Mouse (Mus musculus) adrenal gland, adult 2 months (tissue): ENCODE results near the gene Trim46. TPM values are rescaled to one million over a fixed set of nuclear protein-coding genes. Genes with fewer than 3 reads are reported as not detected.

Experiments used
- microRNA-seq, 2 experiments: library from miRNA; unstranded; fragments of <30 nt; microRNA quantifications; one replicate each; pipeline ENCODE4 v1.2.0; 2021
- polyA plus RNA-seq: library from polyadenylated mRNA; depleted of rRNA; stranded (reverse); fragments of >200 nt; gene quantifications from 2 replicates; pipeline ENCODE4 v1.2.3, GENCODE M21; 2012; rRNA removed
- total RNA-seq, 2 experiments: library from RNA; stranded (reverse); gene quantifications; 2 replicates each; pipeline ENCODE4 v1.2.3; 2021

Gene Trim46
- total and polyA plus RNA-seq, 3 experiments, result 1.9 to 6.0 (median 2.3) TPM

Small RNAs within 50 kb of the gene (microRNA-seq; reads per million reads assigned to microRNA genes)
- 37.6 to 38.7 reads per million in 2 experiments for gene Mir92b

Other genes starting within 250 kb of the Trim46 start
- 10 to 100 TPM; 23.3 to 32.5 TPM for gene Rusc1, start 153.0 kb downstream of the Trim46 start, total RNA-seq
- gene Rusc1, start 153.0 kb downstream of the Trim46 start, polyA plus RNA-seq, result 56.4 and 66.6 TPM in 2 replicates
- not detected for gene Gm43738, start 145.2 kb downstream of the Trim46 start, total RNA-seq
- gene Gm43738, start 145.2 kb downstream of the Trim46 start, polyA plus RNA-seq, result not detected in 2 replicates
- 100 to 1,000 TPM; 208 to 632 TPM for gene Fdps, start 144.3 kb downstream of the Trim46 start, total RNA-seq
- 253 and 549 TPM in 2 replicates for gene Fdps, start 144.3 kb downstream of the Trim46 start, polyA plus RNA-seq
- gene Pklr, start 110.2 kb downstream of the Trim46 start, total RNA-seq, result under 1 TPM in 1 of 2 experiments, not detected in 1; 0.81 TPM
- 0.55 TPM in 1 of 2 replicates, not detected in the other for gene Pklr, start 110.2 kb downstream of the Trim46 start, polyA plus RNA-seq
- 1 to 10 TPM; 2.4 to 6.6 TPM for gene Hcn3, start 86.1 kb downstream of the Trim46 start, total RNA-seq
- gene Hcn3, start 86.1 kb downstream of the Trim46 start, polyA plus RNA-seq, result 20.9 and 34.5 TPM in 2 replicates
- gene Clk2, start 81.5 kb downstream of the Trim46 start, total RNA-seq, result 10 to 100 TPM; 39.3 to 73.3 TPM
- gene Clk2, start 81.5 kb downstream of the Trim46 start, polyA plus RNA-seq, result 52.2 and 63.4 TPM in 2 replicates
- gene Scamp3, start 68.8 kb downstream of the Trim46 start, total RNA-seq, result 100 to 1,000 TPM in 1 of 2 experiments, 10 to 100 TPM in 1; 87.1 to 104 TPM
- 234 and 299 TPM in 2 replicates for gene Scamp3, start 68.8 kb downstream of the Trim46 start, polyA plus RNA-seq
- gene Fam189b, start 63.2 kb downstream of the Trim46 start, total RNA-seq, result 10 to 100 TPM; 15.2 to 16.3 TPM
- 80.2 and 84.4 TPM in 2 replicates for gene Fam189b, start 63.2 kb downstream of the Trim46 start, polyA plus RNA-seq
- 10 to 100 TPM; 74.4 to 74.6 TPM for gene Gba, start 43.4 kb downstream of the Trim46 start, total RNA-seq
- 40.2 and 43.9 TPM in 2 replicates for gene Gba, start 43.4 kb downstream of the Trim46 start, polyA plus RNA-seq
- gene Thbs3, start 31.1 kb downstream of the Trim46 start, total RNA-seq, result 10 to 100 TPM in 1 of 2 experiments, 1 to 10 TPM in 1; 8.9 to 10.1 TPM
- 10.1 and 10.2 TPM in 2 replicates for gene Thbs3, start 31.1 kb downstream of the Trim46 start, polyA plus RNA-seq
- gene Mtx1, start 19.2 kb downstream of the Trim46 start, total RNA-seq, result 100 to 1,000 TPM; 150 to 174 TPM
- 252 and 300 TPM in 2 replicates for gene Mtx1, start 19.2 kb downstream of the Trim46 start, polyA plus RNA-seq
- under 1 TPM; 0.24 to 0.32 TPM for gene Muc1, start 17.3 kb downstream of the Trim46 start, total RNA-seq
- gene Muc1, start 17.3 kb downstream of the Trim46 start, polyA plus RNA-seq, result 0.53 and 0.85 TPM in 2 replicates
- 100 to 1,000 TPM; 143 to 163 TPM for gene Krtcap2, start 343 bp downstream of the Trim46 start, total RNA-seq
- 433 and 437 TPM in 2 replicates for gene Krtcap2, start 343 bp downstream of the Trim46 start, polyA plus RNA-seq
- 100 to 1,000 TPM; 134 to 150 TPM for gene Dpm3, start 13.0 kb upstream of the Trim46 start, total RNA-seq
- 509 and 645 TPM in 2 replicates for gene Dpm3, start 13.0 kb upstream of the Trim46 start, polyA plus RNA-seq
- gene Slc50a1, start 24.3 kb upstream of the Trim46 start, total RNA-seq, result 10 to 100 TPM; 49.9 to 54.7 TPM
- 153 TPM in 2 replicates for gene Slc50a1, start 24.3 kb upstream of the Trim46 start, polyA plus RNA-seq
- 10 to 100 TPM in 1 of 2 experiments, 1 to 10 TPM in 1; 8.0 to 16.6 TPM for gene Efna1, start 34.8 kb upstream of the Trim46 start, total RNA-seq
- 17.5 and 24.0 TPM in 2 replicates for gene Efna1, start 34.8 kb upstream of the Trim46 start, polyA plus RNA-seq
- under 1 TPM; 0.26 to 0.55 TPM for gene Efna3, start 76.7 kb upstream of the Trim46 start, total RNA-seq
- 0.21 and 1.0 TPM in 2 replicates for gene Efna3, start 76.7 kb upstream of the Trim46 start, polyA plus RNA-seq
- 1 to 10 TPM in 1 of 2 experiments, under 1 TPM in 1; 0.63 to 1.9 TPM for gene Efna4, start 91.7 kb upstream of the Trim46 start, total RNA-seq
- 1.8 and 3.5 TPM in 2 replicates for gene Efna4, start 91.7 kb upstream of the Trim46 start, polyA plus RNA-seq
- 10 to 100 TPM; 56.1 to 87.5 TPM for gene Adam15, start 103.7 kb upstream of the Trim46 start, total RNA-seq
- gene Adam15, start 103.7 kb upstream of the Trim46 start, polyA plus RNA-seq, result 142 and 182 TPM in 2 replicates
- gene Dcst2, start 115.7 kb upstream of the Trim46 start, total RNA-seq, result 1 to 10 TPM in 1 of 2 experiments, under 1 TPM in 1; 0.40 to 1.3 TPM
- 0.61 and 1.2 TPM in 2 replicates for gene Dcst2, start 115.7 kb upstream of the Trim46 start, polyA plus RNA-seq
- under 1 TPM in 1 of 2 experiments, not detected in 1; 0.41 TPM for gene Dcst1, start 118.9 kb upstream of the Trim46 start, total RNA-seq
- 0.46 and 0.53 TPM in 2 replicates for gene Dcst1, start 118.9 kb upstream of the Trim46 start, polyA plus RNA-seq
- 100 to 1,000 TPM in 1 of 2 experiments, 10 to 100 TPM in 1; 84.0 to 102 TPM for gene Zbtb7b, start 148.5 kb upstream of the Trim46 start, total RNA-seq
- gene Zbtb7b, start 148.5 kb upstream of the Trim46 start, polyA plus RNA-seq, result 117 and 121 TPM in 2 replicates
- gene Lenep, start 156.5 kb upstream of the Trim46 start, total RNA-seq, result 1 to 10 TPM; 1.7 to 1.8 TPM
- 0.58 TPM in 1 of 2 replicates, not detected in the other for gene Lenep, start 156.5 kb upstream of the Trim46 start, polyA plus RNA-seq
- 10 to 100 TPM; 32.2 to 50.7 TPM for gene Flad1, start 165.6 kb upstream of the Trim46 start, total RNA-seq
- gene Flad1, start 165.6 kb upstream of the Trim46 start, polyA plus RNA-seq, result 33.2 and 45.2 TPM in 2 replicates
- gene Cks1b, start 172.1 kb upstream of the Trim46 start, total RNA-seq, result 10 to 100 TPM; 17.3 to 21.5 TPM
- gene Cks1b, start 172.1 kb upstream of the Trim46 start, polyA plus RNA-seq, result 9.3 and 9.7 TPM in 2 replicates
- gene Shc1, start 172.1 kb upstream of the Trim46 start, total RNA-seq, result 100 to 1,000 TPM in 1 of 2 experiments, 10 to 100 TPM in 1; 69.6 to 113 TPM
- gene Shc1, start 172.1 kb upstream of the Trim46 start, polyA plus RNA-seq, result 62.6 and 67.4 TPM in 2 replicates
- 10 to 100 TPM; 31.8 to 44.5 TPM for gene Pygo2, start 183.9 kb upstream of the Trim46 start, total RNA-seq
- gene Pygo2, start 183.9 kb upstream of the Trim46 start, polyA plus RNA-seq, result 166 and 181 TPM in 2 replicates
- gene Pbxip1, start 190.4 kb upstream of the Trim46 start, total RNA-seq, result 10 to 100 TPM; 38.4 to 70.0 TPM
- gene Pbxip1, start 190.4 kb upstream of the Trim46 start, polyA plus RNA-seq, result 37.5 and 43.3 TPM in 2 replicates
- gene Pmvk, start 208.2 kb upstream of the Trim46 start, total RNA-seq, result 10 to 100 TPM; 13.9 to 27.7 TPM
- 19.4 and 21.5 TPM in 2 replicates for gene Pmvk, start 208.2 kb upstream of the Trim46 start, polyA plus RNA-seq